Mouse (Mus musculus) ovary, postnatal 14 days (tissue): ENCODE results near the gene Zfp385a.
"Not testable (repeated sequence)": the region's sequence is repeated elsewhere in the genome, so short reads cannot be mapped to it uniquely, and the experiment has no call there.

ENCODE experiments used
- DNase-seq: peaks from one replicate; pipeline ENCODE4 v3.0.0; 2022; ENCODE audit warnings: low spot score

The Zfp385a gene

GRCm38 (mm10) chr15:103290843-103291242 is 49.0 kb downstream of the Zfp385a start:
- DNase-seq, result no peak

- no peak for DNase-seq
Measured at GRCm38 (mm10) chr15:103290417-103290816, 49.5 kb downstream of the Zfp385a start.

- no peak for DNase-seq
Measured at GRCm38 (mm10) chr15:103289600-103289999, 50.3 kb downstream of the Zfp385a start.

GRCm38 (mm10) chr15:103285778-103286417 is 54.0 kb downstream of the Zfp385a start:
- DNase-seq, result no peak

DNA sequence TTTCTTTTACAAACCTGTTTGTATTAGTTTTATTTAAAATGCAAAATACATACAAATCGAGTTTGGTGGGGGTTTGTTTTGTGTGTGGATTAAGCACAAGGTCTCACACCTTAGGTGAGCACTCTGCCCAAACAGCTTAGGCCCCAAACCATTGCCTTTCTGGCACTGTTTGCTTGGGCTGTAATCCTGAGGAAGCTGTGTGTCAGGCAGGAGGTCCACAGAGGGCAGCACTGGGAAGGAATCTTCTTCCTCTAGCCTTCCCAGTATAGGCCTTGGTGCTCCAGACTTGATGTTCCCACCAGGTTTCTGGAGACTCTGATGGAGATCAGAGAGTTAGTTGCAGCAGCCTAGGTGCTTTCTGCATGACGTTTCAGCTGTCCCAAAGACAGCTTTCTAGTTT is 55.2 kb downstream of the Zfp385a start:
- no peak for DNase-seq

- no peak for DNase-seq
Measured at GRCm38 (mm10) chr15:103284066-103284465, 55.8 kb downstream of the Zfp385a start.

GRCm38 (mm10) chr15:103281465-103282205 is 58.3 kb downstream of the Zfp385a start:
- DNase-seq, result no peak

DNA sequence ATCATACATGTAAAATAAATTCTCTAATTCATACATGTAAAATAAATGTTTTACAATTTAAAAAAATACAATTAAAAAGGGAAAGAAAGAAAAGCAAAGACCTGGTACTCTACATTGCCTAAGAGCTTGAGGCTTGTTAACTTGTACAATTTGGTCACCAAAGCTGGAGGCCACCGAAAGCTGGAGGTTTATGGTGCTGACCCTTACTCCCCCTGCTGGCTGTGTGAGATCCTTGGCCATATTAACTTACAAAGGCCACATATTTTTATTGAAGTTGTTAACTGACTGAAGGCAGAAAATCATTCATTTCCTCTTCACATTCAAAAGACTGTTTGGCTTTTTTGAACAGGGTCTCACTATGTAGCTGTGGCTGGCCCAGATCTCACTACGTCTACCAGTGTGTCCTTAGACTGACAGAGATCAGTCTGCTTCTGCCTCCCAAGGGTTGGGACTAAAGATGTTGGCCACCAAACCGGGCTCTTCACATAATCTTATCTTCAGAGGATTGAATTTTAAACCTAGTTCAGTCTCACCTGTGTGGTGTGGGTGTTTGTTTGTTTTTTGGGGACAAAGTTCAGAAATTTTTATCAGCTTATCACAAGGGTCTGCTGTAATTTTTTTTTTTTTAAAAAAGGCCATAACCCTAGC is 59.0 kb downstream of the Zfp385a start:
- no peak for DNase-seq

DNA sequence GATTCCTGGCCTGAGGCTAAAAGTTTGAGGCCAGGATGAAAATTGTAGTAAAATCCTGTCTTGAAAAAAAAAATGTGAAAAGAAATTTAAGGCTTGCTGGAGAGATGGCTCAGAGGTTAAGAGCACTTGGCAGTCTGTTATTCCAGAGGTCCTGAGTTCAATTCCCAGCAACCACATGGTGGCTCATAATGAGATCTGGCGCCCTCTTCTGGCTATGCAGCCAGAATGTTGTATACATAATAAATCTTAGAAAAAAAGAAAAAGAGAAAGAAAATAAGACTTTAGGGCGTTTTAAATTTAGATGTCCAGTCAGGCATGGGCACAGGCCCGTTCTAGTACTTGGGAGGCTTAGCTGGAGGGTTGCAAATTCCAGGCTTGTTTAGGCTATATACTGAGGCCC is 60.1 kb downstream of the Zfp385a start:
- DNase-seq, result no peak

- no peak for DNase-seq
Measured at GRCm38 (mm10) chr15:103277949-103278348, 61.9 kb downstream of the Zfp385a start.

DNA sequence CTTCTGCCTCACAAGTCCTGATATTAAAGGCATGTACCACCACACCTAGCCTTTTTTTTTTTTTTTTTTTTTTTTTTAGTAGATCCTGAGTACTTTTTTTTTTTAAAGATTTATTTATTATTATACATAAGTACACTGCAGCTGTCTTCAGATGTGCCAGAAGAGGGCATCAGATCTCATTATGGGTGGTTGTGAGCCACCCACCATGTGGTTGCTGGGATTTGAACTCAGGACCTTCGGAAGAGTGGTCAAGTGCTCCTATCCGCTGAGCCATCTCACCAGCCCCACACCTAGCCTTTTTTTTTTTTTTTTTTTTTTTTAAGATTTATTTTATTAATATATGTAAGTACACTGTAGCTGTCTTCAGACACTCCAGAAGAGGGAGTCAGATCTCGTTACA is 64.0 kb downstream of the Zfp385a start:
- DNase-seq, result not testable (repeated sequence)

DNA sequence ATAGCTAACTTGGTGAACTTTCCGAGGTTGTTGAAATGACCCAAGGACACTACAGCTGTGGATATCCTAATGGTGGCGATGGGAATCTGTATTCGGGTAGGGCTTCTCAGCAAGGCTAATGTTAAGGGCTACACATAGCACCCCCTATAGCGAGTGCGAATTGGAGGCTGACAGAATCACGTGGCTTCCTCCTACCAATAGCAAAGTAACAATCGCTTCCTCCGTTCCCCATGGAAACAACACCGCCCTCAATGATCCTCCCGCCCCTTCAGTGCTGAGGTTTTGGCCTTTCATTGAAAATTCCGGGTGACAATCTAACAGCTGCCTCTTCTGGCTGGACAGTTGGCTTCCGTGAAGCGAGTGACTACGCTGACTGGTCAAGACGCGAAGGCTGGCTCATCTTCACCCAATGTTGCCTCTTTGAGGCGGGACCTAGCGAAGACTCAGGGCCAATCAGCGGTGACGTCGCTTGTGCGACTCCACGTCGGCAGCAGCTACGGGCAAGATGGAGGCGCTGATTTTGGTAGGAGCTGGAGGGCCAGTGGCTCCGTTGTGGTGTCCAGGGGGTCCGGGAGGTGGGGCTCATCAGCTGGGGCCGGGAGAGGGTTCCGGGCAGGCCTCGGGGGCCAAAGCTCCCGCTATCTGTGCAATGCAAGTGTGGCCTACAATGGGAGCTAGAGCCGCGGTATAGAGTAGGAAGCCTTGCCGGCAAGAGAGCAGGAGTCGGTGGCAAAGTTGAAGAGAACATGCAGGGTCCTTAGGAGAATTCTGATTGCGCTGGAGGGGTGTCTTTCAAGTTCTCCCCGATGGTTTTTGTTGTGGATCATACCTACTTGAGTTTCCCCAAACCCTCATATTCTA is 67.2 kb downstream of the Zfp385a start, which contains the start of gene Copz1:
TSS of gene Copz1 (plus strand) at position 296 of the 861 bp plus-strand sequence.
- peak; percentile 86 for DNase-seq

- no peak for DNase-seq
Measured at GRCm38 (mm10) chr15:103268903-103269302, 71.0 kb downstream of the Zfp385a start.

- no peak for DNase-seq
Measured at GRCm38 (mm10) chr15:103264794-103265193, 75.1 kb downstream of the Zfp385a start.
